Mouse (Mus musculus) limb, embryonic 13.5 days (tissue): ENCODE data around the gene Fanca. TPM values are rescaled to one million over a fixed set of nuclear protein-coding genes. Genes with fewer than 3 reads are reported as not detected.

ENCODE experiments used
- ATAC-seq: fragments of 200-750 bp; cut with Nextera tagmentation; 2 replicates; pipeline ENCODE4 v1.8.0; 2017; ENCODE audit warnings: low read depth, moderate number of reproducible peaks, moderate TSS enrichment; ENCODE audit not compliant: low FRiP score
- H3K27ac ChIP-seq: fragments of 300-500 bp; sonication (generic); 2 replicates; pipeline ENCODE4 v1.5.1; 2015; ENCODE audit warnings: inconsistent platforms, mild to moderate bottlenecking, moderate library complexity
- H3K27me3 ChIP-seq: fragments of 300-500 bp; sonication (generic); 2 replicates; pipeline ENCODE4 v1.6.1; 2015; ENCODE audit warnings: mild to moderate bottlenecking, inconsistent platforms
- H3K36me3 ChIP-seq: fragments of 300-500 bp; sonication (generic); 2 replicates; pipeline ENCODE4 v1.6.1; 2015; ENCODE audit warnings: inconsistent platforms, mild to moderate bottlenecking, moderate library complexity
- H3K4me1 ChIP-seq: fragments of 300-500 bp; sonication (generic); 2 replicates; pipeline ENCODE4 v1.6.1; 2015; ENCODE audit warnings: inconsistent platforms
- H3K4me2 ChIP-seq: fragments of 300-500 bp; sonication (generic); replicated peaks from 2 replicates; pipeline ENCODE4 v1.6.1; 2015; ENCODE audit warnings: inconsistent platforms, mild to moderate bottlenecking, moderate library complexity
- H3K4me3 ChIP-seq: fragments of 300-500 bp; sonication (generic); 2 replicates; pipeline ENCODE4 v1.5.1; 2015; ENCODE audit warnings: moderate library complexity, mild to moderate bottlenecking, inconsistent platforms
- H3K9ac ChIP-seq: fragments of 300-500 bp; sonication (generic); 2 replicates; pipeline ENCODE4 v1.6.1; 2015; ENCODE audit warnings: mild to moderate bottlenecking, inconsistent platforms
- H3K9me3 ChIP-seq: fragments of 300-500 bp; sonication (generic); 2 replicates; pipeline ENCODE4 v1.6.1; 2016; ENCODE audit warnings: inconsistent platforms
- WGBS: fragments of 180-500 bp; shearing (Covaris S2); methylation state at CpG from one replicate; pipeline ENCODE4 v1.1.7; 2015; 5-methylcytosine and 5-hydroxymethylcytosine counted together
- polyA plus RNA-seq: library from polyadenylated mRNA; unstranded; fragments of >200 nt; fragmentation: Nextera tagmentation; extraction: Ambion mirVana; gene quantifications from 2 replicates; pipeline ENCODE4 v1.2.1, GENCODE M21; 2015

The Fanca gene
- polyA plus RNA-seq, 1 experiment from 2014 or later, result 26.4 TPM

DNA sequence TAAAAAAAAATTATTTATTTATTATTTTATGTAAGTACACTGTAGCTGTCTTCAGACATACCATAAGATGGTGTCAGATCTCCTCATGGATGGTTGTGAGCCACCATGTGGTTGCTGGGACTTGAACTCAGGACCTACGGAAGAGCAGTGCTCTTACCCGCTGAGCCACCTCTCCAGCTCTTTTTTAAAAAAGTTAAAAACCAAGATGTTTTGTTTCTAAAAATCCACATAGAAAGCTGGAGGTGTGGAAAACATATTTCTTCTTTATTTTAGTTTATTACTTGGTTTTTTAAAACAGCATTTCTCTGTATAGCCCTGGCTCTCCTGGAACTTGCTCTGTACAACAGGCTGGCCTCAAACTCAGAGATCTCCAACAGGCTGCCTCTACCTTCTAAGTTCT lies 10.2 kb upstream of the Fanca start:
- H3K4me3 ChIP-seq, result no peak overlapping the region
- H3K36me3 ChIP-seq, result no peaks in the 10 kb centered on the region
- no peak overlapping the region for H3K9ac ChIP-seq
- H3K4me2 ChIP-seq, result no peak overlapping the region
- peaks cover 7% of the 10 kb centered on the region for H3K4me1 ChIP-seq
- peaks cover 24% of the 10 kb centered on the region for H3K27me3 ChIP-seq
- no peak overlapping the region for H3K27ac ChIP-seq
- H3K9me3 ChIP-seq, result no peaks in the 10 kb centered on the region
- no peak for ATAC-seq
- WGBS, result 88% methylated on average over 2 of the region's 2 CpGs

- Histone ChIP-seq H3K4me3 (no peak overlapping the region), H3K9ac (no peak overlapping the region), H3K27ac (no peak overlapping the region), H3K4me1 (peaks cover 18% of the 10 kb centered on the region), H3K4me2 (no peak overlapping the region), H3K36me3 (no peaks in the 10 kb centered on the region), H3K27me3 (no peaks in the 10 kb centered on the region), H3K9me3 (no peaks in the 10 kb centered on the region)
- WGBS, result 38% methylated on average over 7 of the region's 7 CpGs
- no peak for ATAC-seq
Measured at GRCm38 (mm10) chr8:123319522-123320164, 1.3 kb upstream of the Fanca start.

GRCm38 (mm10) chr8:123317781-123318466 lies 452 bp downstream of the Fanca start:
- Histone ChIP-seq H3K4me3 (peak overlapping the region; percentile 62), H3K36me3 (no peaks in the 10 kb centered on the region), H3K9me3 (no peaks in the 10 kb centered on the region), H3K9ac (peak overlapping the region; percentile 80), H3K4me1 (peaks cover 18% of the 10 kb centered on the region), H3K27me3 (no peaks in the 10 kb centered on the region), H3K27ac (no peak overlapping the region), H3K4me2 (peak overlapping the region; percentile 85)
- peak; percentile 78 for ATAC-seq
- WGBS, result 3% methylated on average over 21 of the region's 21 CpGs

GRCm38 (mm10) chr8:123308738-123309137 lies 9.6 kb downstream of the Fanca start:
- ATAC-seq, result no peak
- H3K9me3 ChIP-seq, result no peaks in the 10 kb centered on the region
- 72% methylated on average over 4 of the region's 4 CpGs for WGBS
- no peak overlapping the region for H3K9ac ChIP-seq
- no peak overlapping the region for H3K4me2 ChIP-seq
- no peaks in the 10 kb centered on the region for H3K27me3 ChIP-seq
- no peak overlapping the region for H3K4me3 ChIP-seq
- peaks cover 52% of the 10 kb centered on the region for H3K36me3 ChIP-seq
- H3K27ac ChIP-seq, result no peak overlapping the region
- H3K4me1 ChIP-seq, result no peaks in the 10 kb centered on the region

DNA sequence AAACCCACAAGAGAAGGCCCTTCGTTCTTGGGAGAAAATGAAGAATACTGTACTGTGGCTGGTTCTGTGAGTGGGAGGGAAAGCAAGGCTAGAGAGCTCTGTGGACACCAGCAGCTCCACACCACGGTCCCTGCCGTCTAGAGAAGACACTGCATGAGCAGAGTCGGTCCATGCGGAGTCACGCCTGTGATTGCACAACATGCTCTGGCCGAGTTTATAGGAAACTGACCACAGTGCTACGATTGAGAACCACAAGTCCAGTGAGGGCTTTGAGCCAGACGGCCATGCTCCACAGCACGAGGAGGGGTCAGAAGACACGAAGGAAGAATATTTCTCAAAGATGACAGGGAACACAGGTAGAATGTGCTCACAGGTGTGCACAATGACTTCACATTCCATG lies 20.1 kb downstream of the Fanca start:
- Histone ChIP-seq H3K9me3 (no peaks in the 10 kb centered on the region), H3K36me3 (peaks cover 47% of the 10 kb centered on the region)
- no peak for ATAC-seq

GRCm38 (mm10) chr8:123292785-123293184 lies 25.6 kb downstream of the Fanca start:
- no peaks in the 10 kb centered on the region for H3K9me3 ChIP-seq
- H3K36me3 ChIP-seq, result peaks cover 71% of the 10 kb centered on the region
- no peak for ATAC-seq
- WGBS, result 84% methylated on average over 2 of the region's 2 CpGs
- no peak overlapping the region for H3K4me2 ChIP-seq
- H3K4me3 ChIP-seq, result no peak overlapping the region
- no peak overlapping the region for H3K27ac ChIP-seq
- no peaks in the 10 kb centered on the region for H3K27me3 ChIP-seq
- H3K9ac ChIP-seq, result no peak overlapping the region
- H3K4me1 ChIP-seq, result no peaks in the 10 kb centered on the region

More for the DNA sequence above, 20.1 kb downstream of the Fanca start:
- no peak overlapping the region for H3K4me3 ChIP-seq
- no peaks in the 10 kb centered on the region for H3K27me3 ChIP-seq
- no peaks in the 10 kb centered on the region for H3K4me1 ChIP-seq
- H3K9ac ChIP-seq, result no peak overlapping the region
- WGBS, result 91% methylated on average over 11 of the region's 11 CpGs
- H3K4me2 ChIP-seq, result no peak overlapping the region
- no peak overlapping the region for H3K27ac ChIP-seq

GRCm38 (mm10) chr8:123292281-123292680 lies 26.1 kb downstream of the Fanca start:
- WGBS, result 80% methylated on average over 3 of the region's 3 CpGs
- H3K9ac ChIP-seq, result no peak overlapping the region
- no peak overlapping the region for H3K27ac ChIP-seq
- peaks cover 71% of the 10 kb centered on the region for H3K36me3 ChIP-seq
- H3K4me2 ChIP-seq, result no peak overlapping the region
- ATAC-seq, result no peak
- no peaks in the 10 kb centered on the region for H3K9me3 ChIP-seq
- H3K4me1 ChIP-seq, result no peaks in the 10 kb centered on the region
- no peaks in the 10 kb centered on the region for H3K27me3 ChIP-seq
- no peak overlapping the region for H3K4me3 ChIP-seq

GRCm38 (mm10) chr8:123291716-123292115 lies 26.7 kb downstream of the Fanca start:
- Histone ChIP-seq H3K9ac (no peak overlapping the region), H3K4me3 (no peak overlapping the region), H3K27me3 (no peaks in the 10 kb centered on the region), H3K36me3 (peaks cover 72% of the 10 kb centered on the region), H3K4me1 (no peaks in the 10 kb centered on the region), H3K4me2 (no peak overlapping the region), H3K9me3 (no peaks in the 10 kb centered on the region), H3K27ac (no peak overlapping the region)
- 89% methylated on average over 8 of the region's 8 CpGs for WGBS
- ATAC-seq, result no peak

GRCm38 (mm10) chr8:123290679-123291078 lies 27.7 kb downstream of the Fanca start:
- Histone ChIP-seq H3K27ac (no peak overlapping the region), H3K4me3 (no peak overlapping the region), H3K9ac (no peak overlapping the region), H3K9me3 (no peaks in the 10 kb centered on the region), H3K4me2 (no peak overlapping the region), H3K4me1 (no peaks in the 10 kb centered on the region), H3K27me3 (no peaks in the 10 kb centered on the region), H3K36me3 (peaks cover 68% of the 10 kb centered on the region)
- WGBS, result 95% methylated on average over 8 of the region's 8 CpGs
- no peak for ATAC-seq

- no peak overlapping the region for H3K4me3 ChIP-seq
- H3K27me3 ChIP-seq, result no peaks in the 10 kb centered on the region
- H3K27ac ChIP-seq, result no peak overlapping the region
- H3K4me2 ChIP-seq, result no peak overlapping the region
- H3K36me3 ChIP-seq, result peaks cover 66% of the 10 kb centered on the region
- 76% methylated on average over 4 of the region's 4 CpGs for WGBS
- no peak for ATAC-seq
- H3K9me3 ChIP-seq, result no peaks in the 10 kb centered on the region
- no peak overlapping the region for H3K9ac ChIP-seq
- no peaks in the 10 kb centered on the region for H3K4me1 ChIP-seq
Measured at GRCm38 (mm10) chr8:123290166-123290565, 28.2 kb downstream of the Fanca start.

DNA sequence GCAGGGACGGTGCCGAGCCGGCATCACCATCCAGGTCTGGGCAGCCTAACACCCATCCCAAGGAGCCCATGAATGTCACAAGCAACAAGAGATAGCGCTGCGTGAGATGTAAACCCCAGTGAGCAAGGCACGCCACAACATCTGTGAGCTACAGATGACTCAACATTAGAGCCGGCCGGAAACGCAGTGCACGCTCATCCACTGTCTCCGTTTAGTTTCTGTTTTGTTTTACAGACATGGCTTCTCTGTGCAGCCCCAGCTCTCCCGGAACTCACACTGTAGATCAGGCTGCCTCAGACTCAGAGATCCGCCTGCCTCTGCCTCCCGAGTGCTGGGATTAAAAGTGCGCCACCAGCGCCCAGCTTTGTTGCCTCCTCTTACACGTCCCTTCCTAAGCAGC lies 31.0 kb downstream of the Fanca start:
- no peak overlapping the region for H3K4me2 ChIP-seq
- no peak overlapping the region for H3K4me3 ChIP-seq
- no peak overlapping the region for H3K27ac ChIP-seq
- H3K4me1 ChIP-seq, result no peaks in the 10 kb centered on the region
- H3K27me3 ChIP-seq, result no peaks in the 10 kb centered on the region
- H3K36me3 ChIP-seq, result peaks cover 47% of the 10 kb centered on the region
- ATAC-seq, result no peak
- H3K9ac ChIP-seq, result no peak overlapping the region
- WGBS, result 94% methylated on average over 17 of the region's 17 CpGs
- no peaks in the 10 kb centered on the region for H3K9me3 ChIP-seq

DNA sequence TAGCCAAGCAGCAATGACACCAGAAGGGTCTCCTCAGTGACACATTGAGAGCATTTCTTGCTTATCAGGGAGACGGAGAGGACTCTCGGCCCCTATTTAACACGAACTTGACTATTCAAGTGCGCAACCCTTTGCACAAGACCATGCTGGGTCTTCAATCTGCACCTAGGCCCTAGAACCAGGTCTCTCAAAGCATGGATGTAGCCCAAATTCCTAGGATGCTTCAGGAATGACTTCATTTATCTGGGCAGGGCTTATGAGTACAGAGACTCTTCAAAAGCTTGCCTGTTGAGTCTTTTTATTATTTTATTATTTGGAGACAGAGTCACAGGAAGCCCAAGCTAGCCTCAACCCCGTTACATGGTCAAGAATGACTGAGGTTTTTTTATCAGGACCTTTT lies 33.9 kb downstream of the Fanca start:
- Histone ChIP-seq H3K9ac (no peak overlapping the region), H3K4me3 (no peak overlapping the region), H3K36me3 (peaks cover 54% of the 10 kb centered on the region), H3K4me2 (no peak overlapping the region), H3K9me3 (no peaks in the 10 kb centered on the region), H3K27ac (no peak overlapping the region), H3K4me1 (no peaks in the 10 kb centered on the region), H3K27me3 (no peaks in the 10 kb centered on the region)
- ATAC-seq, result no peak
- 93% methylated on average over 5 of the region's 5 CpGs for WGBS

- H3K9me3 ChIP-seq, result no peaks in the 10 kb centered on the region
- H3K4me2 ChIP-seq, result no peak overlapping the region
- no peaks in the 10 kb centered on the region for H3K27me3 ChIP-seq
- H3K4me1 ChIP-seq, result no peaks in the 10 kb centered on the region
- 88% methylated on average over 7 of the region's 7 CpGs for WGBS
- no peak overlapping the region for H3K4me3 ChIP-seq
- H3K27ac ChIP-seq, result no peak overlapping the region
- ATAC-seq, result no peak
- H3K9ac ChIP-seq, result no peak overlapping the region
- peaks cover 49% of the 10 kb centered on the region for H3K36me3 ChIP-seq
Measured at GRCm38 (mm10) chr8:123283991-123284390, 34.4 kb downstream of the Fanca start.
